Mouse (Mus musculus) brown adipose tissue, adult 24 weeks (tissue): Measurements from ENCODE around the gene Zfp286. TPM values are rescaled to one million over a fixed set of nuclear protein-coding genes. Genes with fewer than 3 reads are reported as not detected.

Experiments
- polyA plus RNA-seq: library from polyadenylated mRNA; stranded (reverse); fragments of >200 nt; gene quantifications from 2 replicates; pipeline ENCODE4 v1.2.4, GENCODE M21; 2012; ENCODE audit not compliant: missing spikeins, insufficient read depth, insufficient read length

Zfp286 gene
- polyA plus RNA-seq, 1 experiment: 1.1 TPM

Other genes starting within 250 kb of the Zfp286 start
- 359 and 432 TPM in 2 replicates for gene Ubb, start 238.3 kb downstream of the Zfp286 start, polyA plus RNA-seq
- gene Trpv2, start 215.0 kb downstream of the Zfp286 start, polyA plus RNA-seq: 1.0 and 2.5 TPM in 2 replicates
- 1.2 TPM in 1 of 2 replicates, not detected in the other for gene Lrrc75a, start 140.9 kb downstream of the Zfp286 start, polyA plus RNA-seq
- gene Mmgt2, start 140.8 kb downstream of the Zfp286 start, polyA plus RNA-seq: 2.3 and 3.6 TPM in 2 replicates
- 0.46 and 0.91 TPM in 2 replicates for gene Zfp287, start 57.6 kb downstream of the Zfp286 start, polyA plus RNA-seq
- gene Gm10428, start 36.4 kb downstream of the Zfp286 start, polyA plus RNA-seq: not detected in 2 replicates
- 12.2 and 19.9 TPM in 2 replicates for gene Trim16, start 30.8 kb upstream of the Zfp286 start, polyA plus RNA-seq
- 0.55 TPM in 1 of 2 replicates, not detected in the other for gene Fbxw10, start 57.6 kb upstream of the Zfp286 start, polyA plus RNA-seq
- 16.4 and 28.5 TPM in 2 replicates for gene Tvp23b, start 90.0 kb upstream of the Zfp286 start, polyA plus RNA-seq
- gene Cdrt4, start 161.7 kb upstream of the Zfp286 start, polyA plus RNA-seq: not detected in 2 replicates